Mouse (Mus musculus) embryonic stem cell, embryonic (primary cell): ENCODE measurements around the gene Abca2.

Source experiments
- CTCF ChIA-PET, 4 experiments: fragments of 300-600 bp in 2 of 4; fragments of 350-600 bp in 2 of 4; sonication (Branson Sonifier 250); formaldehyde crosslinking; loops; one replicate each; lab custom pipeline; 2022; ENCODE audit warnings: inconsistent platforms in 2 of 4; lab: Charles Lee
- POLR2A ChIA-PET, 4 experiments: fragments of 300-600 bp in 2 of 4; fragments of 350-600 bp in 2 of 4; sonication (Branson Sonifier 250); formaldehyde crosslinking; loops; one replicate each; lab custom pipeline; 2022; ENCODE audit warnings: antibody characterized with exemption in 4 of 4, inconsistent platforms in 1 of 4; lab: Charles Lee

Abca2 gene

GRCm38 (mm10) chr2:25432326-25433098 lies 4.0 kb downstream of the Abca2 start:
- POLR2A ChIA-PET = interaction anchor here in 3 of 4 experiments (0.6 to 2.7 kb wide), 3 partner anchors 11 to 57 kb away, joined by 3 to 11 read pairs (median 5); partner anchors contain the start of gene Clic3 (in 1 of the 3)

DNA sequence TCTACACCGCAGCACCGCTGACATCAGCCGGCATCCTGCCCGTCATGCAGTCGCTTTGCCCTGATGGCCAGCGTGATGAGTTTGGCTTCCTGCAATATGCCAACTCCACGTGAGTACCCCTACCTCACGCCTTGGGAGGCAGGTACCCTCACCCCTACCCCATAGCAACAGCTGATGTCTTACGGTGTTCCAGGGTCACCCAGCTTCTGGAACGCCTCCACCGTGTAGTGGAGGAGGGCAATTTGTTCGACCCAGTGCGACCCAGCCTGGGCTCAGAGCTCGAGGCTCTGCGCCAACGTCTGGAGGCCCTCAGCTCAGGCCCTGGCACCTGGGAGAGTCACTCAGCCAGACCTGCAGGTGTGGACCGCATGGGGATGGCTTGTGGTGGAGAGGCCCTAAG lies 4.6 kb downstream of the Abca2 start:
- ChIA-PET POLR2A (interaction anchor here in 3 of 4 experiments (0.6 to 2.7 kb wide), 4 partner anchors 12 to 58 kb away, joined by 3 to 11 read pairs (median 4); partner anchors contain the start of genes Clic3 (in 1 of the 3) and Paxx (in 1 of the 3)), CTCF (interaction anchor here in 2 of 4 experiments (0.6 to 2.0 kb wide), 3 partner anchors 11 to 38 kb away, joined by 3 to 8 read pairs (median 6); no protein-coding TSS in a partner anchor)

More at GRCm38 (mm10) chr2:25432326-25433098, 4.0 kb downstream of the Abca2 start:
- CTCF ChIA-PET = interaction anchor here in 2 of 4 experiments (0.6 kb wide), 2 partner anchors 11 to 39 kb away, joined by 3 to 6 read pairs; no protein-coding TSS in a partner anchor

DNA sequence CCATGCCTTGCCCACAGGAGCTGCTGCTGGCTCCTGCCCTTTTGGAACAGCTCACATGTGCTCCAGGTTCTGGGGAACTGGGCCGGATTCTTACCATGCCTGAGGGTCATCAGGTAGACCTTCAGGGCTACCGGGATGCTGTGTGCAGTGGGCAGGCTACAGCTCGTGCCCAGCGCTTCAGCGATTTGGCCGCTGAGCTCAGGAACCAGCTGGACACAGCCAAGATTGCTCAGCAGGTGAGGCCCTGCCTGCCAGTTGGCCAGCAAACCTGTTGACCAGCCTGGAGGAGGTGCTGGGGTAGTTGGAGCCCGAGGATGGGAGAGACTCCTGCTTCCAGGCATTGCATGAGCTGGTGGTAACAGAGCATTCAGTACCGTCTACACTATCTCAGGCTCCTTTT lies 5.8 kb downstream of the Abca2 start:
- POLR2A ChIA-PET = interaction anchor here in 3 of 4 experiments (0.5 to 2.7 kb wide), 7 partner anchors 12 to 698 kb away, joined by 3 to 11 read pairs (median 3); partner anchors contain the start of genes Clic3 (in 1 of the 3), Entpd2 (in 1 of the 3) and Paxx (in 1 of the 3)
- CTCF ChIA-PET = interaction anchor here in 1 of 4 experiments (2.0 kb wide), 1 partner anchor 13 kb away, joined by 8 read pairs; no protein-coding TSS in a partner anchor

- POLR2A ChIA-PET = interaction anchor here in 2 of 4 experiments (0.6 to 1.6 kb wide), 6 partner anchors 8 to 264 kb away, joined by 3 to 4 read pairs (median 3); partner anchors contain the start of genes Clic3 (in 1 of the 2), Mamdc4 (in 1 of the 2), Paxx (in 1 of the 2) and Phpt1 (in 1 of the 2)
- CTCF ChIA-PET = interaction anchor here in 2 of 4 experiments (0.8 to 2.1 kb wide), 4 partner anchors 8 to 145 kb away, joined by 3 to 8 read pairs (median 3); partner anchors contain the start of genes Abca2 (in 1 of the 2) and Ajm1 (in 1 of the 2)
Measured at GRCm38 (mm10) chr2:25436286-25436820, 7.8 kb downstream of the Abca2 start.

DNA sequence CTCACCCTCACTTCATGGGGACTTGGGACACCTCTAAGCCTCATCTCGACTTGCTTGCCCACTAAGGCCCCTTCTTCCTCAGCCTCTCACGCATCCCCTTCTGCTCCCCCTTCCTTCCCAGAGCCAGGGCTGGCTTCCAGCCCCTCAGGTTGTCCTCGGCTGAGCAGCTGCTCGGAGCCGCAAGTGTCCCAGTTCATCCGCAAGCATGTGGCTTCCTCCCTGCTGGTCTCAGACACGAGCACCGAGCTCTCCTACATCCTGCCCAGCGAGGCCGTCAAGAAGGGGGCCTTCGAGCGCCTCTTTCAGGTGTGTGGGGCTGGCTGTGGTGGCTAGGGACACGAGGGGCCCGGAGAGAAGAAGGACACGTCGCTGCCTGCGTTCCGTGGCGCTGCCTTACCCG lies 12.6 kb downstream of the Abca2 start:
- CTCF ChIA-PET = no interaction called here
- POLR2A ChIA-PET = interaction anchor here in 1 of 4 experiments (0.9 to 3.5 kb wide), 3 partner anchors 12 to 84 kb away, joined by 3 to 12 read pairs (median 3); partner anchors contain the start of genes Abca2 and Clic3

GRCm38 (mm10) chr2:25442682-25443081 lies 14.2 kb downstream of the Abca2 start:
- CTCF ChIA-PET = interaction anchor here in 1 of 4 experiments (1.2 kb wide), 1 partner anchor 14 kb away, joined by 3 read pairs; the partner anchor contains the start of gene Abca2
- POLR2A ChIA-PET = no interaction called here

- ChIA-PET CTCF (interaction anchor here in 2 of 4 experiments (1.6 to 1.9 kb wide), 3 partner anchors 9 to 30 kb away, joined by 4 to 6 read pairs (median 6); partner anchors contain the start of genes Abca2 (in 1 of the 2) and Paxx (in 1 of the 2)), POLR2A (interaction anchor here in 2 of 4 experiments (1.4 to 2.0 kb wide), 2 partner anchors 9 to 22 kb away, joined by 3 to 8 read pairs; partner anchors contain the start of gene Paxx (in 1 of the 2))
Measured at GRCm38 (mm10) chr2:25450853-25451647, 22.5 kb downstream of the Abca2 start.

DNA sequence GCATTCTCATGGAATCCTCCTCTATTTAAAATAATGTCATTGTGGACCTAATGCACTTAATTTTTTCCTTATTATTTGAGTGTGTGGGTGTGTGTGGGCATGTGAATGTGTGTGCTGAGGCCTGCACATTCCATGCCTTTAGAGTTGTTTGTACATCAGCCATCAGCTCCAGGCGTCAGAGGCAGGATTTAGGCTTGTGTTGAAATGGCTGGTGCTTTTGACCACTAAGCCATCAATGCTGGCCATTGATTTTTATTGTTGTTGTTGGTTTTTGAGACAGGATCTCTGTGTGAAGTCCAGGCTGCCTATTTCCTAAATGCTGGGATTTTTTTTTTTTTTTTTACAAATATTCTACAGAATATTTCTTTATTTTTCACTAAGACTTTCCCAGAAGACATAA lies 24.4 kb downstream of the Abca2 start:
- POLR2A ChIA-PET = interaction anchor here (0.6 to 1.3 kb wide), 6 partner anchors 13 to 525 kb away, joined by 3 to 6 read pairs (median 4); no protein-coding TSS in a partner anchor
- CTCF ChIA-PET = interaction anchor here in 1 of 4 experiments (0.5 kb wide), 1 partner anchor 26 kb away, joined by 3 read pairs; no protein-coding TSS in a partner anchor

DNA sequence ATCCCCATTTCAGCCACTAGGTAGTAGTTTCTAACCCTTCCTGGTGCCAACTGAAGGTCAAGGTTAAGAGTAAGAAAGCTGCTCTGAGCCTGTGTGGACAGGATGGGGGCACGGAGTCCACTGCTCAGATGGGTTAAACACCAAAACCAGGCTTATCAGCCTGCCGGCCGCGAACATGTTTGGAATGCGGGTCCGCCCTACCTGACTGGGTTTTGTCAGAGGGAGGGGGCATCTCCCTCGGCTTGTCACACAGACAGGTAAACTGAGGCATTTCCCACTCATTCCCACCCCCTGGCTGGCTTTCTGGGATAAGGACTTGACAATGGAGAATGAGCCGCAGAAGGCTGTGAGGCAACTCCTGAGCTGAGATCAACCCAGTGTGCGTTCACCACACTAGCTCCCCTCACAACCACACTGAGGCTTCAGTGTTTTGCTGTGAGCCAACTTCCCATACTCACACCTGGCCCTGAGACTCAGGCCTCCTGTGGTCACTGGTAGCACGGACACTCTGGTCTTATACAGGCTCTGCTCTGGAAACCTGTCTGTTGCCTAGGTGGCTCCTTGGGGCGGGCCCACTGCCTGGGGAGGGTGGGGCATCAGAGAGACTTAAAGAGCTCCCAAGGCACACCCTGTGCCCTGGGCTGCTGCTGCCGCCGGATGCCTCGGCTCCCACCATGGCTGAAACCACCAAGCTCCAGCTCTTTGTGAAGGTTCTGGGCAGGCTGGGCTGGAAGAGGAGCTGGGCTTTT lies 27.9 kb downstream of the Abca2 start, which contains the start of gene Clic3:
Clic3 (plus strand) TSS at position 634 of the 749 bp plus-strand sequence.
- CTCF ChIA-PET = interaction anchor here in 2 of 4 experiments (0.6 to 1.6 kb wide), 9 partner anchors 10 to 151 kb away, joined by 3 to 6 read pairs (median 3); partner anchors contain the start of genes Abca2 (in 1 of the 2) and Fut7 (in 1 of the 2)

DNA sequence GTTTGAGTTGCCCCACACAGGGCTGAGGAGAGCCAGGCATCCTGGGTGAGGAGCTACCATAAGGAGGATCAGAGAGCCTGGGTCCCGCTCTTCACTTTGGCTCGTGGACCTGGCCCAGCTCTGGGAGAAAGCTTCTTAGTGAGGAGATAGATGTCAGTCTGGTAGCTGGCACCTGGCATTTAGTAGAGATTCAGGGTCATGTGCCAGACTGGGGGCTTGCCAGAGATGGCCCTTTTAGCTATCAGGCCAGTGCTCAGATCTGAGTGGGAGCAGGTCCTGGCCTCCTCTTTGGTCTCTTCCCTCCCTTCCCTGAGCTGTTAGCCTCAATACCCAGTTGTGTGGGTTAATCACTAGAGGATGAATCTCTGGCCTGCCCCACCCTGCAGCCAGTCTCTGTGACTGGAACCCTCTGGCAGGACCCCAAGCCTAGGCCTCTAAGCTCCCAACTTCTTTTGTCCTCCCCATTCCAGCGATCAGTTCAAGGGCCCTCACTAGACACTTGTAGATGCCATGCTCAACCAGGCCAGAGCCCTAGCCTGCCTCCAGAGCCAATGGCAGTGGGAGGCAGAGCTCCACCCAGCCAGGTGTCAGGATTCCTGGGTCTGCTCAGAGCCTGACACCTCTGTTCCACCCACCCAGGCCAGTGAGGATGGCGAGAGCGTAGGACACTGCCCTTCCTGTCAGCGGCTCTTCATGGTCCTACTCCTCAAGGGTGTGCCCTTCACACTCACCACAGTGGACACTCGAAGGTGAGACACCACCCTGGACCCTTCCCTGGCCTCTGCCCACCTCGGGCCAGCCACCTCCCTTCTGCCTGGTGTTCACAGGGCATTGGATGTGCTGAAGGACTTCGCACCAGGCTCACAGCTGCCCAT lies 28.8 kb downstream of the Abca2 start:
- ChIA-PET CTCF (interaction anchor here in 2 of 4 experiments (0.6 to 1.7 kb wide), 9 partner anchors 26 to 807 kb away, joined by 3 to 10 read pairs (median 3); partner anchors contain the start of genes Abca2 (in 1 of the 2) and Fut7 (in 1 of the 2)), POLR2A (interaction anchor here in 2 of 4 experiments (0.5 to 2.7 kb wide), 14 partner anchors 10 to 277 kb away, joined by 3 to 12 read pairs (median 4); partner anchors contain the start of gene Abca2 (in 2 of the 2))

More for the DNA sequence above, 27.9 kb downstream of the Abca2 start, which contains the start of gene Clic3:
- POLR2A ChIA-PET = interaction anchor here in 3 of 4 experiments (0.5 to 2.7 kb wide), 19 partner anchors 9 to 276 kb away, joined by 3 to 12 read pairs (median 4); partner anchors contain the start of genes Abca2 (in 2 of the 3) and Traf2 (in 1 of the 3)

- POLR2A ChIA-PET = interaction anchor here in 2 of 4 experiments (1.1 to 3.0 kb wide), 3 partner anchors 8 to 30 kb away, joined by 3 to 13 read pairs (median 8); partner anchors contain the start of gene Abca2 (in 1 of the 2)
- CTCF ChIA-PET = interaction anchor here in 1 of 4 experiments (1.1 to 1.7 kb wide), 2 partner anchors 57 to 301 kb away, joined by 3 read pairs; no protein-coding TSS in a partner anchor
Measured at GRCm38 (mm10) chr2:25458911-25459310, 30.4 kb downstream of the Abca2 start.

- ChIA-PET POLR2A (interaction anchor here in 2 of 4 experiments (0.8 to 3.0 kb wide), 13 partner anchors 9 to 235 kb away, joined by 3 to 13 read pairs (median 6); partner anchors contain the start of genes Abca2 (in 1 of the 2), Anapc2 (in 1 of the 2), Ptgds (in 1 of the 2) and Sapcd2 (in 1 of the 2)), CTCF (interaction anchor here in 2 of 4 experiments (1.1 to 1.9 kb wide), 6 partner anchors 9 to 181 kb away, joined by 3 to 6 read pairs (median 4); partner anchors contain the start of gene Abca2 (in 1 of the 2))
Measured at GRCm38 (mm10) chr2:25460135-25460534, 31.6 kb downstream of the Abca2 start.

- CTCF ChIA-PET = interaction anchor here in 2 of 4 experiments (0.6 to 1.9 kb wide), 9 partner anchors 10 to 678 kb away, joined by 3 to 6 read pairs (median 4); partner anchors contain the start of gene Abca2 (in 2 of the 2)
- POLR2A ChIA-PET = interaction anchor here in 2 of 4 experiments (0.6 to 3.0 kb wide), 19 partner anchors 9 to 280 kb away, joined by 3 to 13 read pairs (median 4); partner anchors contain the start of genes Ptgds (in 2 of the 2), Abca2 (in 1 of the 2), Anapc2 (in 1 of the 2) and Nrarp (in 1 of the 2)
Measured at GRCm38 (mm10) chr2:25460551-25461309, 32.2 kb downstream of the Abca2 start, which contains the start of gene Paxx. TSS of gene Paxx (minus strand) at chr2:25461094.
